Mouse (Mus musculus) mouse trophoblast stem cell (cell line): Measurements from ENCODE around the gene Hspb11.

ENCODE experiments used
- in situ Hi-C, 2 experiments: fragments of 300-500 bp; cut with MseI, MboI; formaldehyde crosslinking; loops; 2 replicates in 1 of 2; 3 replicates in 1 of 2; pipeline ENCODE4 v1.15.1; 2025

Gene Hspb11

DNA sequence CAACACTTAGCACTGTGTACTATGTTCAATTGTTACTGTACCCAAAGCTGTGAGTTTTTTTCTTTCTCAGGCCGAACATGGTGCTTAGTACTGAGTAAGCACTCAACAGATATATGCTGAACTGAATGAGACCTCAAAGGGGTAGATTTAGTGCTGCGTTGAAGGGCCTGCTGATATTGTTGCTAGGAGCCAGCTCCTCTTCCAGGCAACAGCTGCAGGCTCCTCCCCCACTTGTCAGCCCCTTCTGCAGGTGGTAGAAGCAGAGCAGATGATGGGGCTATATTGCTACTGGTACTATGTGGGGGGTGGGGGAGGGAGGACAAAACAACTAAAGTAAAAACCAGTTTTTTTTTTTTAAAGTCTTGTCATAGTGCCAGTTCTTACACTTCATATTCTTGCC is 3.9 kb upstream of the Hspb11 start:
- in situ Hi-C loops = loop anchor here in 1 of 2 experiments (10.0 kb wide), 1 partner anchor 95 kb away; no protein-coding TSS in a partner anchor

DNA sequence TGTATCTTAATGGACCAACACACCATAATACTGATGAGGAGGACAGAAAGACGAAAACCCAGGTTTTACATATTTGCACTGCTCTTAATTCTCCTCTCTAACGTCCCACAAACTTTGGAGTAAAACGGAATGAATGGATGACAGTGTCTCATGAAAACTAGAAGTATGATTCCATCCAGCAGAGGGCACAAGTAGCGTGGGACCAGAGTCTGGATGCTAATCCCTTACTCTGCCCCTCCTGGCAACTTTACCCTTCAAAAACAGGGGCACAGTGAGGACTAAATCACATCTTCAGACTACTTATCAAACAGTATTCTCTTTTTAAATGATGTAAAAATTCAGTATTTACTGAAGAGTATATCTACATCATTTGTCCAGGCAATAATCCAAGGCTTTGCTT is 2.9 kb upstream of the Hspb11 start:
- in situ Hi-C loops = no loop called here

DNA sequence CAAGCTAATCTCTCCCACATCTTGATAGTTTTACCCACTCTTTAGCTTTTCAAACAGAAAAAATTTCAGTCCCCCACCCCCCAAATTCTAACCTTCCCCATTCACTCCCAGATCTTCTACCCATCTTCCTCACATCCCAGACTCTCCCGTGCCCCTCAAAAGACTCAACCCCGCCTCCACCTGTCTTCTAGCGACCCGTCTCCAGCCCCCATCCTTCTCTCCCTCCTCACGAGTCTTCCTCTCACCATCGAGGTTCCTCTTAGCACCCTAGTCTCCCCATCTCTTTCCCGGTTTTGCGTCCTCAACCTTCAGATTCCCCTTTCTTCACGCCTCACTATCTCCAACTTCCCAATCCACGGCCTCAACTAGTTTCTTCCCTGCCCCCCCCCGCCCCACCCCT is 871 bp upstream of the Hspb11 start:
- in situ Hi-C loops = no loop called here

DNA sequence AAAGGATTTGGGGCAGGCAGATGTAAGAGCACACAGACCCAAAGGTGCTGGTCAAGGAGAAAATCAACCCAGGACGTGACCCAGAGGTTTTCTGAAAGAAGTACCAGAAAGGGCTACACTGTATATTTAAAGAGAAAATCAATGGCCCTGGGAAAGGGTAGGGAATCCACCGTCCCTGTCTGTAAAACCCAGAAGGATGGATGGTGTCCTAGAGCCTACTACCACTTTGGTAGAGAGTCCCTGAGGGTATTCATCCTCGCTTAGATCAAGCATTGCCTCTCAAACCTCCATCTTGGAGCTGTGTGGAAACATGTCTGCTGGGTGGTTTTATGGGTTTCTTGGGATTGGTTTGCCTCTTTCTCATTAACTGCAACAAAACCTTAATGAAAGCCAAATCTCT is 1.0 kb downstream of the Hspb11 start:
- in situ Hi-C loops = no loop called here

DNA sequence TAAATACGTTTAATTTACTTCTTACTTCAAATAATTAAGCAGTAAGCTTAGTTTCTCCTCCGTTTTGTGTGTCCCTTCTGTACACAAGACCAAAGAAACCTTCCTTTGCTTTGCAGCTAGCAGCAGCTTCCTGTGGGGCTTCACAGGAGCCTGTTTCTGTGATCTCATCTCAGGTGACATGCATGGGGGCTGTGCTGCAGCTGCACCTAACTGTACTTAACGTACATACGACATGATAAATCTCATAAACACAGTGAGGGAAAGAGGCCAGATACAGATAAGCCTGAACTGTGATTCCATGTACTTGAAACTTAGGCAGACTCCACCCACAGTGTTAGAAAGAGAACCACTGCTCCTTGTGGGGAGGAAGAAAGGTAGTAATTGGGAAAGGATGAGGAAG is 6.6 kb downstream of the Hspb11 start:
- in situ Hi-C loops = no loop called here

DNA sequence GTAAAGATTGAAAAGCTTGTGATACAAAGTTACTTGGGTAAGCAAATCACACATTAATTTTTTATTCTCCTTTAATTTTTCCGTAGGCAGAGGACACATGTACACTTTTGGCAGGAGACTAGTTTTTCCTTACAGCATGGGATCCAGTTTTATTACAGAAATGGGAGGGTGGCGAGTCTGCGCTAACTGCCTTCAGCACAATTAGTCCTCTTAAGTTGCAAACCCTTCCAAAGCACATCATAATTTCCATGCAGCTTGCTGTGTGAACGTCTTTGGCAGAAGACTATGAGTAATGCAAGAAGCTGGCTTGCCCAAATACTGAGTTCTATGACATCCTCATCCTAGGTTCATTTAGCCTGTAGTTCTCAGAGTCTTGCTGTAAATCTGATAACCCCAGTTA is 20.3 kb downstream of the Hspb11 start:
- in situ Hi-C loops = no loop called here

DNA sequence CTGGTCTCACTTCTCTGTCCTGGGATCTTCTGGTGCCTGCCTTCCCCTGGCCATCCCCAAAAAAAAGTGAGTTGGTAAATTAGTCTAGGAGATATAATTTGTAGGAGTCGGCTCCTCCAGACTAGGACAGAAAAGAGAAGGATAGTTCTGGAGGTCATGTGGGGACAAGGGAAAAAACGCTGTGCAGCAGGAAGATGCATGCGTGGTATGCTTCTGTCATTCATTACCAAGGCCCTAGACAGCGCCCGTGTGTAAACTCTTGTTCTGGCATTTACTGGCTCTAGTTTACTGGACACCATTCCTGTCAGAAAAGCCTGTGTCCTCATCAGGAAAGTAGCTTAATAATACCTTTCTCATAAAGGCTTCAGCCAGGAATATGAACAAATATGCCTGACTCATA is 21.1 kb downstream of the Hspb11 start:
- in situ Hi-C loops = no loop called here

DNA sequence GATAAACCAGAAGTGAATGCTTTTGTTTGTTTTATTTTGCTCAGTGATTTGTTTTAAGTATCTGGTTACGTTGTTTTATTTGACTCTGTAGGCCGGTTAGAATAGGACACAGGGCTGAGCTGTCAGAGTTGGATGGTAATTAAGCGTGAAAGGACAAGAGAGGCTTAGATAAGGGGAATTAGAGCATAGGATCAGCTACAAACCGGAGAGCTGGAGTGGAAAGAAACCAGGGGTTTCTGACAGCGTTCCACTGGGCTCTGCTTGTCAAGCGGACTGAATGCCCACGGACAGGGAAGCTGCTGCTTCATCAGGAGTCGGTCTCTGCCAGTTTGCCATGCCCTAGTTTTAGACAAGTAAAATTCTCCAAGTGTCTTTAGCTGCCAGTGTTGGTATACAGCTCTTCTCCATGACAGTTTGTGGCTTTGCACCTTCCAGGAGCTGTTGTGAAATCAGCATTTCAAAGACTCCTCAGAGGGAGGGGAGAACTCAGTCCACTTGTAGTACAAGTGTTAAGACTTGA is 24.9 kb downstream of the Hspb11 start:
- in situ Hi-C loops = no loop called here

DNA sequence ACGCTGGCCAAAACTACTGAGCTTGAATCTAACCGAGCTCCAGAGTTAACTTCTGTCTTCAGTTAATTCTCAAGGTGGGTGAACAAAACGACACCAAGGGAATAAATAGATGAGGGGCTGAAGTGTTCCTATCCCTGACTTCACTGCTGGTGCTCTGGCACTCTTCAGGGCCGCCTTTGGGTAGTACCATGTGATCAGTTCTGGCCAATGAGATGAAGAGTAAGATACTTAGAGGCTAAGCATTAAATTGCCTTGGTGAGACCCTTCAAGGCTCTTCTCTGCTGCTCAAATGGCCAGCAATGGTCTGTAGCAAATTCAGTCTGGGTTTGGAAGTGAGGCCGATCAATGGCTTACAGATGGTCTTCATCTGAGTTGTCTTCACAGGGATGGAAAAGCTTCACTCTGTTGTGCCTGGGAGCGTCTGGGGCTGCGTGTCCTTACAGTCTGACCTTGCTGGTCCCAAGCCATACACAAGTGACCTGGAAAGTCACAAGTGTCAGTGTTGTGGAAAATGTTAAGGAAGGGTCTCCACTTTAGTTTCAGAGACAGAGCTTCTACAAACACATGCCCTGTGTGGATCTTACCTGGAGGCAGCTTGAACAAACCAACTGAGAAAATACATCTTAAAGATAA is 27.6 kb downstream of the Hspb11 start:
- in situ Hi-C loops = no loop called here

DNA sequence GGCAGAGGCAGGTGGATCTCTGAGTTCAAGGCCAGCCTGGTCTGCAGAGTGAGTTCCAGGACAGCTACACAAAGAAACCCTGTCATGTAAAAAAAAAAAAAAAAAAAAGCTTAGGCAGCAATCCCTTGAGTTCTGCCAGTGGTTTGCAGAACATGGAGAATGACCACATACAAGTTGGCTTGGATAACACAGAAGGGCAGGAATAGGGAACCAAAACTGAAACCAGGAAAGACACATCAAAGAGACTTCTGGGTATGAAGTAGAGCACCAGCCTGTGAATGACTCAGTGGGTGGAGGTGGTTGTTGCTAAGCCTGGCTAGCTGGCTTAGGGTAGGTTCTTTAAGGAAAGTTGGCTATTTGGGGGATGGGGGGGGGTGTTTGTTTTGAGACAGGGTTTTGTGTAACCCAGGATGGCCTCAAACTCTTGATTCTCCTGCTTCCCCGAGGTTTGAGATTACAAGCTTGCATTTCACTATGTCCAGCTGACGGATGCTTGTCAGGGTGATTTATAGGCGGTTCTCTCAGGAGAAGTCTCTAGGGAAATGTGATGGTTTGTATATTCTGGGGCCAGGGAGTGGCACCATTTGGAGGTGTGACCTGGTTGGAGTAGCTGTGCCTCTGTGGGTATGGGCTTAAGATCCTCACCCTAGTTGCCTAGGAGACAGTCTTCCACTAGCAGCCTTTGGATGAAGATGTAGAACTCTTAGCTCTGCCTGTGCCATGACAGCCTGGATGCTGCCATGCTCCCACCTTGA is 32.2 kb downstream of the Hspb11 start:
- in situ Hi-C loops = no loop called here

DNA sequence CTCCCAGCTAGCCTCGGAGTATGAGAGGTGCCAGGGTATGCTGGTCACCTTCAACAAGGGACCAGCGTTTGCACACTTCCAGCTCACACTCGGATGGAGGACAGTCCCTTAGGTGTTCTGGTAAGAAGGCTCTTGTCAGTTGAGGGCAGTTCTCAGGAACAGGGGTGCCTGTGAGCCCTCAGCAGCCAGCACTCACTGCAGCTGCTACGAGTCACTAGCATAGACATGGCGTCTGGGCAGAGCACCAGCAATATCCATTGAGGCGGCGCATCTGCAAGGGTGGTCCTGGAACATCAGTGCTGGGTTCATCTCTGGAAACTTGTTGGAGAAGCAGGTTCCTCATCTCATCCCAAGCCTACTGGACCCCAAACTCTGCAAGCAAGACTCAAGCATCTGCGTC is 33.0 kb downstream of the Hspb11 start:
- in situ Hi-C loops = no loop called here

DNA sequence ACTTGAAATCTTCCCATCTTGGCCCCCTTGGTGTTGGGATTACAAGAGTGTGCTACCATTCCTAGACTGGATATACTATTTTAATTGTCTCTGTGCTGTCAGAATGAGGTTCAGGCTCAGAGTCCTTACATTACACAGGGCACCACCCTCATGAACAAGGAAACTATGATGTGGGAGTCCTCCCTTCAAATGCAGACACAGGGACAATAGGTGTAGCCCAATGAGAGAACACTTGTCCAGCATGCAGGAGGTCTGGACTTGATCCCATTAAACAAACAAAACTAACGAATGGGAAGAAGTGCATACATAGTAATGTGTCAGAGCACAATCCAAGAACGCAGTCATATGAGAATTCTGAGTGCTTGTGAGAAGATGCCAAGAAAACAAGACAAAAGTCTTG is 34.1 kb downstream of the Hspb11 start:
- in situ Hi-C loops = no loop called here

DNA sequence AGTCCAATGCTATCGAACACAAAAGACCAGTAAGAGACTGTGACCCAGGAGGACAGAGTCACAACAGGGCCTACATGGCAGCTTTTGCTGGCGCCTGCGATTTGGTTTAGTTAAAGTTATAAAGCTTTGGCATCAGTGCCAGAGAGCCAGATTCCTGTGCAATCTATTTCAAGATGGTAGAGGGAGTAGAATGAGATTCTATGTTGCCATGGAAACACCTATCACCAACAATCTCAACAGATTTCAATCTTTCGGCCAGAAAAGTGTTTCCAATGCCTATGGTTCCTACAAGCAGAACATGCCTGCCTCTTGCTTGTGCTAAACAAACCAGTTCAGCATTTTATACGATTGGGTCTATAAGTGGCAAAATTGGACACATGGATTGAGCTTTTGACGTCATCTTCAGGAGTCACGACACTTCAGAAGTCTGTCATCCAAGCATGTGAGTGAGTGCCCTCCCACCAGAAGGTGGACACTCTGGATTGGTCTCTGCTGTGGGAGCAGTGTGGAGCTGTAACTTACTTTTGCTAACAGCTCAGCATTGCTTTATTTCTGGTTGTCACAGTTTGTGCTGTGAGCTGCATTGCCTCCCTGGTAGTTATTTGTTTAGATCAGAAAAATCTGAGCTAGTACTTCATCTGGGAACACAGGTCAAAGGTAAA is 38.3 kb downstream of the Hspb11 start:
- in situ Hi-C loops = no loop called here

DNA sequence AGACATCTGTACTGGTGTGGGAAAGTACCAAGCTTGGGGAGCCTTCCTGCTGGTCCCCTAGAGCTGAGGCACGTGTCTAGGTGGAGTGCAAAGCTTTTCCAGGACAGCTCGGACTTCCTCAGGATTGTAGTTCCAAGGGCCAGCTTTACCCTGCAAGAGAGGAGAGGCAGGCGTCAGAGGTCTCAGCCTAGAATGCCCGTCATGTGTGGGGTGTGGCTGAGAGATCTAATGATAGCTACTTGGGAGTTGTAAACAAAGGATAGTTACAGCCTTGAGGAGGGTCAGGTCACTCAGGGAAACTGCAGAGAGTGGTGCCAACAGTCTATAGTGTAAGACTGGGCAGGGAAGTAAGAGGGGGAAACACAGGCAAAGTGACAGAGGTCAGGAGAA is 38.9 kb downstream of the Hspb11 start:
- in situ Hi-C loops = no loop called here

DNA sequence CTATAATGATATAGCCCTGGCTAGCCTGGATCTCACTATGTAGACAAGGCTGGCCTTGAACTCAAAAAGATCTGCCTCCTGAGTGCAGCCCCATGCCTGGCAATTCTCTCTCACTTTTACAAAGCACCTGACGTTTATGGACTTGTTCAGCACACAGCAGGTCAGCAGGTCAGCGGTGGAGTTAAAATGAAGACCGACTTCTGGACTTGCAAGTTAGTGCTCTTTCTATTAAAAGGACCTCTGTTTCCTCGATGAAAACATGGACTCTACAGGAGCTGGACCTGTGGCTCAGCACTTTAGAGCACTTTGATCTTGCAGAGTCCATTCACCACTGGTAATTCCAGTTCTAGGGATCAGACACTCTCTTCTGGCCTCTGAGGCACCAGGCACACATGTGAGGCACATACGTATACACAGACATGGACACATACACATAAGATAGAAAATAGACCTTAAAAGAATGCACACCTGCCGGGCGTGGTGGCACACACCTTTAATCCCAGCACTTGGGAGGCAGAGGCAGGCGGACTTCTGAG is 44.7 kb downstream of the Hspb11 start:
- in situ Hi-C loops = no loop called here

DNA sequence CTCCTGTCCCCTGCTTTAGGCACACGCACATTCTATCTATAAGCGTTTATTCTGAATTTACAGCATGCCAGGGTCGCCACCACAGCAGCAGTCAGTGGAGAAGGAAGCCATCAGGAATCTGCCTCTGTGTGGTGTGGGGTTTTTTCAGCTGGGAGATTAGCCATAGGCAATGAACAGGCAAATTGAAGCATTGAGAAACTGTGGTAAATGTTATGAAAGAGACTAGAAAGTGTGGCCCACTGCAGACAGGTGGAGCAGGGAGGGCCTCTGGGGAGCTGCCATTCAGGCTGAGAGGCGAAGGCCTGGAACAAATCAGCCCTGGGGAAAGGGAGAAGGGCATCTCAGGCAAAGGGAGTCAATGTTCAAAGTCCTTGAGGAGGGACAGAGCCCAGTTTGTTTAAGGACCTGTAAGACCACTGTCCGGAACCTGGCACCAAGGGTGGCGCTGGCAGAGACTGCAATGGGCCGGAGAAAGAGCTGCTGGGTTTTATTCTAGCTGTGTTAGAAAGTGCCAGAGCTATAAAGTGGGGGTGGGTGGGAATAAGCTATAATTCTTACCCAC is 46.5 kb downstream of the Hspb11 start:
- in situ Hi-C loops = no loop called here

DNA sequence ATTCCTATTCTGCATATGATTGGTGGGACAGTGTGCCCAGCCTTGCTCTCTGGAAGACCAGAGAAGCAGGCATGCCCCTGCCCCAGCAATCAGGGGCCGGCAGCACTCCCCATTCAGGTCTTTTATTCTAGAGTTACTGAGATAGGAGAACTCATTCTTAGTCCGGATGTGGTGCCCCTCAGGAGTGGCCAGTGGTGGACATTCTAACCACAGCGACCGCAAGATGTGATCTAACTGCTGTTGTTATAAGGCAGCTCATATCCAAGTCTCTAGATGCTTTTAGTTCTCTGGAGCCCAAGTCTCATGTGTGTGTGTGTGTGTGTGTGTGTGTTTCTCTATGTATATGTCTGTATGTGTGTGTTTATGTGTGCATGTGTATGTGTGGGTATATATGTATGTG is 47.0 kb downstream of the Hspb11 start:
- in situ Hi-C loops = no loop called here

DNA sequence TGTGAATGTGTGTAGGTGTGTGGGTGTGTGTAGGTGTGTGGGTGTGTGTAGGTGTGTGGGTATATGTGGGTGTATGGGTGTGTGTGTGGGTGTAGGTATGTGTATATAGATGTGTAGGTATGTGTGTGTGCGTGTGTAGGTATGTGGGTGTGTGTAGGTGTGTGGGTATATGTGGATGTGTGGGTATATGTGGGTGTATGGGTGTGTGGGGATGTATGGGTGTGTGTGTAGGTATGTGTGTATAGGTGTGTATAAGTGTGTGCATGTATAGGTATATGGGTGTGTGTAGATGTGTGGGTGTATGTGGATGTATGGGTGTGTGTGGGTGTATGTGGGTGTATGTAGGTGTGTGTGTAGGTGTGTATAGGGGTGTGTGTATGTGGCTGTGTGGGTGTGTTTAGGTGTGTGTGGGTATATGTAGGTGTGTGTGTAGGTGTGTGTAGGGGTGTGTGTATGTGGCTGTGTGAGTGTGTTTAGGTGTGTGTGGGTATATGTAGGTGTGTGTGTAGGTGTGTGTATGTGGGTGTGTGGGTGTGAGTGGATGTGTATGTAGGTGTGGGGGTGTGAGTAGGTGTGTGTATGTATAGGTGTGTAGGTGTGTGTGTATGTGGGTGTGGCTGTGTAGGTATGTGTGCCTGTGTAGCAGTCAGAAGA is 47.6 kb downstream of the Hspb11 start:
- in situ Hi-C loops = no loop called here

DNA sequence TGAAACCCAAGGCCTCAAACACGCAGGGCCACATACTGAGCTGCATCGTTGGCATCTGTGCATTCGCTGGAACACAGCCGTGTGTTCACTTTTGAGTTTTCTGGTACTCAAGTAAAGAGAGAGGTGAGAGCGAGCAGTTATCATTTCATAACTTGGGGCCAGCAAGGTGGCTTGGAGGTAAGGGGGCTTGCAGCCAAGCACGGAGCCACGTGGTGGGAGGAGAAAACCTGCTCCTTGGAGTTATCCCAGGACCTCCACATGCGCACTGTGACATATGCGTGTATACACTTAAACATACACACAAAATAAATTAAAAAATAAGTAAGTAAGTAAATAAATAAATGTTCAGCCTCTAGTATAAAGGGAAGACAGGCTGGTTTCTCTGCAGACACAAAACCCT is 48.8 kb downstream of the Hspb11 start:
- in situ Hi-C loops = no loop called here

DNA sequence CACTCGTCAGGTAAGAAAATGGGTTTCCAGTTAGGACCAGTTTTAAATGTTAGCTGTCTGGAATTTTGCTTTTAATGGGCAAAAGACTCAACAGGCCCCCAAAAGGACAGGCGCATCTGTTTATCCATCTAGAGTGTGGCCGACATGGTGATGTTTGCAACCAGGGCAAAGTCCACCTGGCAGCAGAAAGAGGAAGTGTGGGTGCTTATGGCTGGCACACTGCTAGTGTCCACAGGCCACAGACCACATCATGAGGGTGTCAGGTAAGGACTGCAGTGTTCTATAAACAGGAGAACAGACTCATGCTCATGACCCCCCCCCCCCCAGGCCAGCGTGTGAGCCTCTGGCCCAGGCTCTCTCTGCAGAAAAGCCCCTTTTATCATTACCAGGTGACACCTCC is 49.4 kb downstream of the Hspb11 start:
- in situ Hi-C loops = no loop called here

DNA sequence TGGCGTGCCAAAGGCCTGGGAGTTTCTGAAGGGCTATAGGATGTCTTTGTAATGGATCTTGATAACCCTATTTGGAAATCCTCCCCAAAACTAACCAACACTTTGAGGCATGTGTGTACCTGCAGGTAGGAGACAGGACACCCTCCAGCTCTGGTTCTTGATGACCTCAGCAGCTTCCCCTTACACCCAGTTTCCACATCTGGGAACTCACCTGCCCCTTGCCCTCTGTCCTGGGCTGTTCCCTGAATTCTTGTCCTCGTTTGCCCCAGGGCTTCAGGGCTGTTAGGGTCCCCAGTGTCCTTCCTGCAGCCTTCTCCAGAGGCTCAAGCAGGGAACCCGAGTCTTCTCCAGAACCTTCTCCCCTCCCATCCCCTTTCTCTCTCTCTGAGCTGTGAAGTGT is 50.1 kb downstream of the Hspb11 start:
- in situ Hi-C loops = no loop called here

DNA sequence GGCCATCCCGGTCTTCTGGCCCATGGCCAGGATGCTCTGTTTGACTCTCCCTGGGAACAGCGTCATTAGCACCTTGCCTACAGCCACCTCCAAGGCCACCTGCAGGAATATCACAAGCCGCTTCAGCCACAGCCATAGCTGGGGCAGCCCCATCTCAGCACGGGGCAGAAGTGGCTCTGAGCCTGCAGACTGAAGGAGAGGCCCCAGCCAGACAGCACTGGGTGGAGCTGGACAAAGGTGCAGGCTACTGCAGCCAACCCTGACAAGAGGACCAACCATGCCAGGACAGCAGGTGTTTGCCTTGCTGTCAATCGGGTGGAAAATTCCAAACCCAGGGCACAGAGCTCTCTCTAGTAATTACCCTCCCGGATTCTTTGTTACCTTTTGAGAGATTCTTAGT is 53.6 kb downstream of the Hspb11 start, which contains the start of gene Dio1:
Gene Dio1, minus strand, starts transcription at position 204 of the 400 bp plus-strand sequence.
- in situ Hi-C loops = no loop called here
